Mouse (Mus musculus) CH12.LX (cell line): ENCODE results near the gene B3gnt2.

Experiments
- CTCF ChIP-seq, 2 experiments: IDR thresholded peaks in 1 of 2; conservative IDR thresholded peaks in 1 of 2; 2 replicates each; pipeline ENCODE4 v1.5.1; 2011 to 2012; ENCODE audit warnings: low read depth in 2 of 2, low read length in 2 of 2, improper control_type of control experiment in 1 of 2, inconsistent platforms in 1 of 2, mild to moderate bottlenecking in 1 of 2, moderate library complexity in 1 of 2
- EP300 ChIP-seq: IDR thresholded peaks from 2 replicates; pipeline ENCODE4 v1.6.1; 2011; ENCODE audit warnings: low read length, improper control_type of control experiment
- MAX ChIP-seq: IDR thresholded peaks from 2 replicates; pipeline ENCODE4 v1.6.1; 2011; ENCODE audit warnings: low read length, improper control_type of control experiment
- NRF1 ChIP-seq: IDR thresholded peaks from 2 replicates; pipeline ENCODE4 v1.6.1; 2014; ENCODE audit warnings: low read depth, mild to moderate bottlenecking, inconsistent platforms, low read length, improper control_type of control experiment, moderate library complexity
- POLR2A ChIP-seq: IDR thresholded peaks from 2 replicates; pipeline ENCODE4 v1.6.1; 2011; ENCODE audit warnings: low read depth, mild to moderate bottlenecking, improper control_type of control experiment, low read length
- TCF12 ChIP-seq: IDR thresholded peaks from 2 replicates; pipeline ENCODE4 v1.6.1; 2014; ENCODE audit warnings: low read depth, mild to moderate bottlenecking, inconsistent platforms, low read length, improper control_type of control experiment
- USF2 ChIP-seq: conservative IDR thresholded peaks from 2 replicates; pipeline ENCODE4 v1.6.1; 2011; ENCODE audit warnings: low read depth, low read length, improper control_type of control experiment
- ZC3H11A ChIP-seq: IDR thresholded peaks from 2 replicates; pipeline ENCODE4 v1.6.1; 2012; ENCODE audit warnings: low read depth, mild to moderate bottlenecking, inconsistent platforms, low read length, improper control_type of control experiment
- ZKSCAN1 ChIP-seq: IDR thresholded peaks from 2 replicates; pipeline ENCODE4 v1.6.1; 2012; ENCODE audit warnings: low read depth, inconsistent platforms, low read length, improper control_type of control experiment, borderline replicate concordance

DNA sequence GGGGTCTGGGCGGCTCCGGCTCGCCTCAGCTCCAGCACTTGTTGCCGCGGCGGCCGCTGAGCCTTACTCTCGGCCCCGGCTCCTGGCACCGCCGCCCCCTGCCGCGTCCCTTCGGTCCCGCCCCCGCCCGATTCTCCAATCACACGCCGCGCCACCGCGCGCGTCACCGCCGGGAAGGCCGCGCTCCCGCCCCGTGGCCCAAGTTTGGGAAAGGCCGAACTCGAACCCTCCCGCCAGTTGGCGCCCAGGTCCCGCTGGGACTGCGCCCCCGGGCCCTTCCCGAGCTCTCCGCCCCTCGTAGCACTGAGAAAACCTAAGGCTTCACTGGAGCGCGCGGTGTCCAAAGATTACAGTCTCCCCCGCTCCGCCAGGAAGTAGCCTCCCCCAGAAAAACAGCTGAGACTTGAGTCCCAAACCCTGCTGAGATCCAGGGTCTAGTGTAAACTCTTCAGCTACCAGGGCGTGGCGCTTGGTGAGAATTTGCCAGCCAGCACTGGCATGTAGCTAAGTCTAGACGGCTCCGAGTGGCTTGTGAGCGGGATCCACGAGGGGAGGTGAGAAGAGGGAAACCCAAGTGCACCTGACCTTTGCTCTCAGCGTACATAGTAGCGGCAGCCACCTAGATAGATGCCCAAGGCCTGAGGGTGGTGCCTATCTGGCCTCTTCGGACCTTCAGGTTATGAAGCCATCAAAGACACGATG is 977 bp downstream of the B3gnt2 start:
- TF ChIP-seq ZKSCAN1 (no peak), CTCF (conservative IDR thresholded peaks at IDR 0.05 in 1 of 2, IDR thresholded peaks at IDR 0.05 in 1 of 2; ENCODE audit: low read depth in 2 of 2, low read length in 2 of 2) (peak in 1 of 2 experiments; percentile 68; a peak in 2 of 4 replicates), POLR2A (peak; percentile 91), NRF1 (0 out of 2 replicates have a peak, but pooled peaks have one; percentile 13), ZC3H11A (no peak), TCF12 (peak; percentile 88), USF2 (no peak), MAX (peak; percentile 94), EP300 (no peak; the same call in 1 of the 2 replicates)
